Mouse (Mus musculus) erythroblast, adult 5-6 weeks (primary cell): ENCODE measurements around the gene Gm21541. TPM values are rescaled to one million over a fixed set of nuclear protein-coding genes. Genes with fewer than 3 reads are reported as not detected.
"Not testable (repeated sequence)": the region's sequence is repeated elsewhere in the genome, so short reads cannot be mapped to it uniquely, and the experiment has no call there.

ENCODE experiments used
- ATAC-seq: replicated peaks from 2 replicates; pipeline ENCODE4 v1.8.0; 2016; ENCODE audit warnings: moderate number of reproducible peaks, mild to moderate bottlenecking, moderate TSS enrichment, inconsistent platforms; ENCODE audit not compliant: poor library complexity, low FRiP score, severe bottlenecking
- total RNA-seq, 2 experiments: library from RNA; stranded (forward) in 1 of 2; stranded (reverse) in 1 of 2; fragments of 150-400 nt in 1 of 2; fragments of 200-764, 138-1000 nt in 1 of 2; gene quantifications; 2 replicates each; pipeline versions ENCODE4 v1.2.3 to v1.2.4; 2015 to 2017; ENCODE audit warnings: low replicate concordance in 2 of 2

Gm21541 gene
- not detected in 2 replicates for total RNA-seq (2015; ENCODE audit: low replicate concordance)
- total RNA-seq (2017; ENCODE audit: low replicate concordance), result not detected in 2 replicates

- ATAC-seq, result not testable (repeated sequence)
These were observed at the start of gene Gm21541 for GRCm38 (mm10) chr4:41903310-41903709. Gene Gm21541 (plus strand): TSS chr4:41903610.

- ATAC-seq, result not testable (repeated sequence)
These were observed 37.9 kb downstream of the Gm21541 start, which contains the start of gene Gm20878 for GRCm38 (mm10) chr4:41941272-41941671. Gene Gm20878 (plus strand): TSS chr4:41941572.

Other genes with a start within 250 kb of the Gm21541 start
- gene Cntfr, start 206.5 kb upstream of the Gm21541 start, total RNA-seq (2015; ENCODE audit: low replicate concordance), result not detected in 2 replicates
- gene Cntfr, start 206.5 kb upstream of the Gm21541 start, total RNA-seq (2017; ENCODE audit: low replicate concordance), result not detected in 2 replicates
- gene Il11ra1, start 203.6 kb upstream of the Gm21541 start, total RNA-seq (2015; ENCODE audit: low replicate concordance), result 4.6 and 7.5 TPM in 2 replicates
- gene Il11ra1, start 203.6 kb upstream of the Gm21541 start, total RNA-seq (2017; ENCODE audit: low replicate concordance), result 8.2 and 18.1 TPM in 2 replicates
- gene Rpp25l, start 190.1 kb upstream of the Gm21541 start, total RNA-seq (2015; ENCODE audit: low replicate concordance), result 6.3 and 9.6 TPM in 2 replicates
- gene Rpp25l, start 190.1 kb upstream of the Gm21541 start, total RNA-seq (2017; ENCODE audit: low replicate concordance), result 2.5 and 4.7 TPM in 2 replicates
- gene Dctn3, start 180.4 kb upstream of the Gm21541 start, total RNA-seq (2015; ENCODE audit: low replicate concordance), result 22.8 and 26.7 TPM in 2 replicates
- gene Dctn3, start 180.4 kb upstream of the Gm21541 start, total RNA-seq (2017; ENCODE audit: low replicate concordance), result 30.0 and 37.1 TPM in 2 replicates
- not detected in 2 replicates for gene Arid3c, start 172.5 kb upstream of the Gm21541 start, total RNA-seq (2015; ENCODE audit: low replicate concordance)
- not detected in 2 replicates for gene Arid3c, start 172.5 kb upstream of the Gm21541 start, total RNA-seq (2017; ENCODE audit: low replicate concordance)
- 4.0 and 5.0 TPM in 2 replicates for gene Galt, start 148.4 kb upstream of the Gm21541 start, total RNA-seq (2015; ENCODE audit: low replicate concordance)
- gene Galt, start 148.4 kb upstream of the Gm21541 start, total RNA-seq (2017; ENCODE audit: low replicate concordance), result 1.3 and 2.1 TPM in 2 replicates
- 1.7 and 14.8 TPM in 2 replicates for gene Sigmar1, start 147.5 kb upstream of the Gm21541 start, total RNA-seq (2015; ENCODE audit: low replicate concordance)
- 7.2 and 9.6 TPM in 2 replicates for gene Sigmar1, start 147.5 kb upstream of the Gm21541 start, total RNA-seq (2017; ENCODE audit: low replicate concordance)
- 4.2 TPM in 1 of 2 replicates, not detected in the other for gene Ccl27a, start 129.4 kb upstream of the Gm21541 start, total RNA-seq (2015; ENCODE audit: low replicate concordance)
- 3.2 and 3.9 TPM in 2 replicates for gene Ccl27a, start 129.4 kb upstream of the Gm21541 start, total RNA-seq (2017; ENCODE audit: low replicate concordance)
- 1.5 TPM in 1 of 2 replicates, not detected in the other for gene Gm20878, start 38.0 kb downstream of the Gm21541 start, total RNA-seq (2015; ENCODE audit: low replicate concordance)
- gene Gm20878, start 38.0 kb downstream of the Gm21541 start, total RNA-seq (2017; ENCODE audit: low replicate concordance), result not detected in 2 replicates
- gene Fam205a4, start 62.4 kb downstream of the Gm21541 start, total RNA-seq (2015; ENCODE audit: low replicate concordance), result 0.38 TPM in 1 of 2 replicates, not detected in the other
- gene Fam205a4, start 62.4 kb downstream of the Gm21541 start, total RNA-seq (2017; ENCODE audit: low replicate concordance), result not detected in 2 replicates
- gene Gm21093, start 131.1 kb downstream of the Gm21541 start, total RNA-seq (2015; ENCODE audit: low replicate concordance), result not detected in 2 replicates
- not detected in 2 replicates for gene Gm21093, start 131.1 kb downstream of the Gm21541 start, total RNA-seq (2017; ENCODE audit: low replicate concordance)
- not detected in 2 replicates for gene Gm3893, start 187.6 kb downstream of the Gm21541 start, total RNA-seq (2015; ENCODE audit: low replicate concordance)
- gene Gm3893, start 187.6 kb downstream of the Gm21541 start, total RNA-seq (2017; ENCODE audit: low replicate concordance), result not detected in 2 replicates
- gene Gm13304, start 211.2 kb downstream of the Gm21541 start, total RNA-seq (2015; ENCODE audit: low replicate concordance), result not detected in 2 replicates
- not detected in 2 replicates for gene Gm13304, start 211.2 kb downstream of the Gm21541 start, total RNA-seq (2017; ENCODE audit: low replicate concordance)
- not detected in 2 replicates for gene Gm13306, start 249.8 kb downstream of the Gm21541 start, total RNA-seq (2015; ENCODE audit: low replicate concordance)
- not detected in 2 replicates for gene Gm13306, start 249.8 kb downstream of the Gm21541 start, total RNA-seq (2017; ENCODE audit: low replicate concordance)